Mouse (Mus musculus) cerebellum, adult (tissue): ENCODE results near the gene Ttf2.

Experiments
- ATAC-seq: cut with Nextera tagmentation; 2 replicates; pipeline ENCODE4 v1.9.2; 2017; ENCODE audit warnings: mild to moderate bottlenecking, moderate library complexity, mixed read lengths; ENCODE audit not compliant: insufficient number of reproducible peaks, low FRiP score, low TSS enrichment

The Ttf2 gene

DNA sequence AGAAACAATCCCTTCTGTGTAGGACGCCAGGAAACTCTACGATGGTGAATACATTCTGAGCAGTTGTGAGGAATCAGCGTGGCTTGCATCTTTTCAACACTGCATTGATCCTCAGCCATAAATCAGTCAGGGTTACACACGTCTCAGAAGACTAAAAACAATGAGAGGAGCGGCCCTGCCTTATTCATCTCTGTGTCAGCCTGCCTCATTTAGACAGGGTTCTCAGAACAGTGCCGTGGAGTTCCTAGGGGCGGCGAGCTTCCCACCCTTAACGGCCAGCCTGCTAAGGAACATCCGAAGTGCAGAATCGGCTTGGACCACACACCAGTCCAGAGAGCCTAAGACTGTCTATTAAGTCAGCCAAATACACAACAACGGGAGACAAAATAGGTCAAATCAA, 20.0 kb upstream of the Ttf2 start:
- no peak for ATAC-seq

DNA sequence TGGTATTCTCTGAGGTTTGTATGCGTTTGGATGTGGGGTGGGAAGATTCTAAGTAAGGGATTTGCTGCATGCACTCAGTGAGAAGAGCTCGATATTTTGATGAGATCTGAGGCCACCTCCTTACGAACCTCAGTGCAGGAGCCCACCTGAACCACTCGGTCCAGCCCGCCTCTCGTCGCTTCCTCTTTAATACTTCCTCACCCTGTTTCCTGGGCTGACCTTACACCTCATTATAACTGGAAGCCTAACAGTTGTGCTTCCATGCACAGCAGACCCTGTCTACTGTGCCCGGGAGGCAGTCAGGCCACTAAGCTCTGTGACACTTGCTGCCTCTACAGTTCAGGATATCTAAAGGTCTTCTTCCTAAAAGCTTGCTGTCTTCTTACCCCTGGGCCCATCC, 9.8 kb upstream of the Ttf2 start:
- ATAC-seq = no peak

GRCm38 (mm10) chr3:100973906-100974305, 4.4 kb upstream of the Ttf2 start:
- ATAC-seq = no peak

DNA sequence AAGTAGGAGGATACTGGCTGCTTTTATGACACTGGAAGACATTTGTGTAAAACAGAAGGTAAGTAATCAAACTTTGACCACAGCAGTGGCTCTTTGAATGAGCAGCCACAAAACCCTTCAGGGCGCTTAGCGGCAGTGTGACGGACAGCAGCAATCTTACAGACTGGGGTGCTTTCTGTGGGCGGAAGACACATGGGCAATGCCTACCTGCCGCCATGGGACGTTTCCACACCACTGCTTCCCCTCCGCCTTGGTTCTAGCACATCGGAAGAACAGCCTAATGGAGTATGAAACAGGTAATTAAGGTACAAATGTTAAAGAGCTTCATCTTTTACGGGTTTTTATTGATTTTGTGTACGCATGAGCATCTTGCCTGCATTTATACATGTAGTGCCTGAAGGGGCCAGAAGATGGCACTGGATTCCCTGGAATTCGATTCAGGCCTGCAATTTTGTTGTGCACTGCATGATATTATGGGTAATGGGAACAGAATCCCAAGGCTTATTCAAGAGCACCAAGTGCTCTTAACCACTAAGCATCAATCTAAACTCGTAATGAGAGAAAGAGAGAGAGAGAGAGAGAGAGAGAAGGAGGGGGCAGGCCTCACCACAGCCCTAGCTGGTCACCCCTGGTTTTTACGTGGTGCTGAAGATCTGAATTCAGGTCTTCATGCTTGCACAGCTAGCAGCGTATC, 5.5 kb downstream of the Ttf2 start:
- no peak; the same call in 1 of the 2 replicates for ATAC-seq

DNA sequence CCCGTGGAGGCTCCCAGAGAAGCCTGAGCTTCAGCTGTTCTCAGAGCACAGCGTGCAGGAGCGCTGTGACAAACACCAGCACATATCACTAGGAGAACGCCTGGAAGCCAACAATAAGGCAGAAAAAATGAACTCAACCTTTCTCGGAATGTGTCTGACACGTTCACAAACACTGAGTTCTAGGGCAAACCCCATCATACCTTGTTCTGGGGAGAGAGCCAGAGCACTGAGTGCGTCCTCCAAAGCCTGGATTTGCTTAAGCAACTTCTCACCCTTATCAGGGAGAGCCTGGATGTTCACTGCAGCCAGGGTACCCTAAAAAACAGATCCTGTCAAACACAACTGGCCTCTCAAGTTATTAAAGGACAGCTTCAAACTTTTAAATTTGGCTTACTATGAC, 8.0 kb downstream of the Ttf2 start:
- no peak for ATAC-seq

DNA sequence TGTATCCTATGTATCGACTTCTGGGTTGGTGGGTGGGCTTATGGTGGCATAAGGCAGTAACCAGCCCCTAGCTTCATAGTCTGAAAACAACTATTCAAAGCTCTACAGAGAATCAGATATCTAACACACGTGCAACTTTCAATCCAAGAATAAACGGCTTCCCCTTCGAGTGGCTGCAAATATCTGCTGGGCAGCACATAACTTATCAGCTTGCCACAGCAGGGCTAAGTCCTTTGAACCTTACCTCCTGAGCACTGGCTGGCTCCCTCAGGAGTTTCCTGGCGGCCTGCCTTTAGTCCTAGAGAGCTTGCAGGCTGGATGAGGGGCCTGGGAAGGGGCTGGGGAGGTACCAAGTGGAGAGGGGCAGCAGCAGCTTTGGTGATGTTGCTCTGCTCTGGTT, 8.5 kb downstream of the Ttf2 start:
- no peak for ATAC-seq

- no peak for ATAC-seq
These were observed 14.8 kb downstream of the Ttf2 start for GRCm38 (mm10) chr3:100954616-100955015.

- ATAC-seq = no peak
These were observed 17.9 kb downstream of the Ttf2 start for GRCm38 (mm10) chr3:100951531-100951930.

- ATAC-seq = no peak
These were observed 22.2 kb downstream of the Ttf2 start for GRCm38 (mm10) chr3:100947286-100947685.

- ATAC-seq = no peak
These were observed 28.9 kb downstream of the Ttf2 start for GRCm38 (mm10) chr3:100940496-100941037.

- no peak for ATAC-seq
These were observed 31.3 kb downstream of the Ttf2 start for GRCm38 (mm10) chr3:100938211-100938610.

DNA sequence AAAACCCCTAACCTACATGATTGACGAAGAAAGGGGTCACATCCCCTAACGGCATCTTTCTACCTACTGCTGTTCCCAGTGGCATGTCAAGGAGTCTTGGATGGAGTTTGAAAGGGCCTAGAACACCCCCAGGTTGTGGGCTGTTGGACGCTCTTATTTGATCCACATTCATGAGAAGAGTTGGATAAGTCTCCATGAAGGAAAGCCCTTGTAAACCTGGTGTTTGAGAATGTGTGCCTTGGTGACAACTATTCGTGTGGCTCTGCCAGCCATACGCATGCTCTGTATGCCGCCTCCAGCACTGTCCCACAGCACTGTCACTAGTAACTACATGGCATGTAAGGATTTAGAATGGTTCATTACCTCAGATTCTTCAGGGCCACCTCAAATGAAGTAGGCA, 33.3 kb downstream of the Ttf2 start:
- ATAC-seq = no peak

- no peak for ATAC-seq
These were observed 33.9 kb downstream of the Ttf2 start for GRCm38 (mm10) chr3:100935521-100935920.

- ATAC-seq = no peak
These were observed 37.2 kb downstream of the Ttf2 start for GRCm38 (mm10) chr3:100932077-100932944.

DNA sequence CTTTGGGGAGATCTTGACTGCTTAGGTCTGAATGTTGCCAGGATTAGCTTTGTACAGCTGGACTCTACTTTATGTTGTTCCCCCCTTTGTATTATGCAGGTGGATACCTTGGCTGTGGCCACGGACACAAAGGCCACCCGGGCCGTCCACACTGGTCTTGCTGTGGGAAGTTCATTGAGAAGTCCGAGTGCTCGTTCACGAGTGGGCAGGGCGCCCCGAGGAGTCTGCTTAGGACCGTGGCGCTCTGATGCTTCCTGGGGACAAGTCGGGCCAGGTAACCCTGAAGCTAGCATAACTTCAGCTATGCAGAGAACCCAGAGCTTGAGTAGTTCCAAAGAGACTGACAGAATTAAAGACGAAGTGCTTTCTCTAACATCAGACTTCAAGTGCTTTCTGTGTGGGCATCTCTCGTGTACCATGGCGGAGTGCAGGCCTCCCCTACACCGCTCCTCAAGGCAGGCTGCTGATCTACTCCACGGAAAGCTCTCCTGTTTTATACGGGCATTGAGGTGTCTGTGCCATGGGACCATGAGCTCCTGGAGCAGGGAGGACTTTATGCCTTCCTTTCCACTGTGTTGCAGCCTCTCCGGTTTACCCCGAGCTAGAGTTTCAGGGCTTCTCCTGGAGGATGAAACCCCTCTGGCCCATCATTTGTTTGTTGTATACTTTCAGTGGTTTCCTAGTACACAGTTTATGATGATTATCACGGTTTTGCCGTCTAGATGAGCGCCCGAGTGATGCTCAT, 38.0 kb downstream of the Ttf2 start:
- ATAC-seq = no peak

DNA sequence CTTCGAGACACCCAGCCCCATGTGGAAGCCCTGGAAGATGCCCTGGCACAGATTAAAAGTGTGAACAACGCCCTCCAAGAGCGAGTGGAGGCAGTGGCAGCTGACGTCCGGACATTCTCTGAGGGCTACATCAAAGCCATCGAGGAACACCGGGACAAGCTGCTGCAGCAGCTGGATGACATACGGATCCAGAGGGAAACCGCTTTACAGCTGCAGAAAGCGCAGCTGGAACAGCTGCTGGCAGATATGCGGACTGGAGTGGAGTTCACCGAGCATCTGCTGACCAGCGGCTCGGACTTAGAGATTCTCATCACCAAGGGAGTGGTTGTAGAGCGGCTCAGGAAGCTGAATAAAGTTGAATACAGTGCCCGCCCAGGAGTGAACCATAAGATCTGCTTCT, 44.3 kb downstream of the Ttf2 start:
- ATAC-seq = no peak

DNA sequence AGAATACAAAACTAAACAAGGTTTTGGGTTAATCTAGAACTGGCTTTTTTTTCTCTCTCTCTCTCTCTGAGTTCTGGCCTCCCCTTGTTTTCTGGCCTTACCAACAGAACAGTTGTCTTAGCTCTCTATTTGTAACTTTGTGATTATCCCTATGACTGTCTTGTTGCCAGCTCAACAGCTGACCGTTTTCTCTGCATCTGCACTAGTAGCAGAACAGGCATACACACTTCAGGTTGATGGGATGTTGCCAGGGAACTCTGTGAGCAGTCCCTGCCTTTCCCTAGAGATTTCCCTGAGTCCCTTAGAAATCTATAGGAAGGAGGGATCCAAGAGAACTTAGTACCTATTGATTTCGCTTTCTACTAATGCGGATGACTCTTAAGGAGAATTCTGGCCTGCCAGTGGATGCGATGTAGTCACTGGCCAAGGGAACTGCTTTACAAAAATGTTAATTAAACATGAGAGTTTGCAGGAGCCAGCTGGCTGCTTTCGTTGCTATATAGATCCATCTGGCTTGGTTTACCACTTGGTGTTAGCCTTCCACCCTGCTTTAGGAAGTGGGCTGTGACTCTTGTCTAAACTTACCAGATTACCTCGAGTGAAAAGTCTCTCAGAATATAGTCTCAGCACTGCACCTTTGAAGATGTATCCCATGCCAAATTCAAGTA, 45.3 kb downstream of the Ttf2 start:
- ATAC-seq = no peak

- ATAC-seq = peak; percentile 32
These were observed 46.7 kb downstream of the Ttf2 start for GRCm38 (mm10) chr3:100922506-100923375.

DNA sequence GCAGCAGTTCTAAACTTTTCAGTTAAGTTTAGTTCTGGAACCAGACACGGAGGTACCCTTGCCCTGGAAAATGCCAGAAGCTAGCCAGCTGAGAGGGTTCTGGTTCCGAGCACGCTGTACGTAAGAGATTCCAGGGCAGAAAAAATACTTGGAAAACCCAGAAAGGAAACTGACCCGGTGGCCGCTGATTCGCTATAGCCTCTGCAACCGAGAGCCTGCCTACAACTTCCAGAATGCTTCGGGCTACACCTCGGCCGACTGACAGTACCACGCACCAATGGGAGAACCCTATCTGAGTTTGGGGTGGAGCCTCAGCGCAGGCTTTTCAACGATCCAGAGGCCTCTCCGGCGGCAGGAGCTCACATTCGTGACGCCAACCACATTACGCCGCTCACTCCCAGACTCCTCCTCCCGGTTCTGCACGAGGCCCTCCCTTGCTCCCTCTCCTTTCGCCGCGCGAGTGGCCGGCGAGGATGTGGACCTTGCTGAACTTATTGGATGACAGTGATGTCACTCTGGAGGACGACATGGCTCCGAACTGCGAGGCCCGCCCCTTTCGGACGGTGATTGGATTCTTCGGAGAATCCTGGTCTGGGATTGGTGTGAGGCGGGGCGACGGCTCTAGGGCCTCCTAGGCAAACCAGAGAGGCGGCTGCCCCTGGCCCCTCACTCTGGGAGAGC, 47.5 kb downstream of the Ttf2 start, which contains the start of gene Trim45:
Gene Trim45, plus strand, starts transcription at position 378 of the 681 bp plus-strand sequence.
- peak; percentile 97 for ATAC-seq
